Mouse (Mus musculus): ENCODE results near the gene Actr1b. TPM values are rescaled to one million over a fixed set of nuclear protein-coding genes. Genes with fewer than 3 reads are reported as not detected.
"Not testable (repeated sequence)": the region's sequence is repeated elsewhere in the genome, so short reads cannot be mapped to it uniquely, and the experiment has no call there.

The Actr1b gene
- polyA plus RNA-seq, 1 experiment from 2014 or later, result 108 TPM

DNA sequence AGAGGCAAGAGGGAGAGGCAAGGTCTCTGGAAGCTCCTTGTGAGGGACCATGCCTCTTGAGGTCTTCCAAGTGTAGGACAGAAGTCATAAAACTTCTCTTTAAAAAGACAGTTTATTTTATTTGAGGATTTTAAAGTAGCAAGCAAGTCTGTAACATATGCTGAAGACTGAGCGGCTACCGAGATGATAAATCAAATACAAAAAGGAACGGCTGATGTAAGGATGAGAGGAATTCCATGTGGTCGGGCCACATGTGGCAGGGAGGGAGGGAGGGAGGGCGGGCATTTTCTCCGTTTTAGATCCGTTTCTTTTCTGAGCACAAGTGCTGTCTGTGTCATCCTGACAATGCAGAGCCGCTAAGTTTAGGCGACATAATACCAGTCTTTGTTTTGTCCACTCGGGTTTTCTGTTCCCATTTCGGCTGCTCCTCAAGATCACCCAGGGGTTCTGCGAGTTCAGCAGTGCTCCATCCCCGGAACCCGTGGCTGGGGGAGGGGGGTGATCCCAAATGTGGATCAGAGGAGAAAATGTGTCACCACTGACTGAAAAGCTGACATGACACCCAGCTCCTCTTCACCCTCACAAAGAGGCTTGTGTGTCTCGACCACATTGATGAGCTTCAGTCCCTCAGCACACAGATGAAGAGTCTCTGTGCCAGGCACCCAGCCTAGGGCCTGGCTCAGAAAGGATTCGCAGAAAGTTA lies 41.4 kb downstream of the Actr1b start:
- no peak for ATAC-seq (ENCODE audit: insufficient number of reproducible peaks, low FRiP score, low TSS enrichment, low read depth)
- no peak for DNase-seq (ENCODE audit: low spot score)
- H3K27me3 ChIP-seq (ENCODE audit: control insufficient read depth, insufficient read depth, low read length), result no peaks in the 10 kb centered on the region
- H3K9ac ChIP-seq (ENCODE audit: low read length), result no peak overlapping the region
- no peak overlapping the region for H3K4me3 ChIP-seq (ENCODE audit: low read depth, low read length)
- H3K4me2 ChIP-seq (ENCODE audit: low read depth, severe bottlenecking), result no peak overlapping the region
- H3K27ac ChIP-seq (replicated peaks; ENCODE audit: low read depth, low read length), result no peak overlapping the region
- WGBS, result 66% methylated on average over 16 of the region's 16 CpGs
- H3K4me1 ChIP-seq (ENCODE audit: control insufficient read depth, insufficient read depth, low read length), result no peaks in the 10 kb centered on the region
- H3K36me3 ChIP-seq (ENCODE audit: control insufficient read depth, insufficient read depth, low read length), result no peaks in the 10 kb centered on the region
- no peaks in the 10 kb centered on the region for H3K9me3 ChIP-seq (ENCODE audit: control insufficient read depth, low read length)

GRCm38 (mm10) chr1:36671260-36671659 lies 43.0 kb downstream of the Actr1b start:
- H3K4me2 ChIP-seq (ENCODE audit: low read depth, severe bottlenecking), result no peak overlapping the region
- no peak overlapping the region for H3K9ac ChIP-seq (ENCODE audit: low read length)
- H3K27me3 ChIP-seq (ENCODE audit: control insufficient read depth, insufficient read depth, low read length), result no peaks in the 10 kb centered on the region
- no peak for DNase-seq (ENCODE audit: low spot score)
- H3K9me3 ChIP-seq (ENCODE audit: control insufficient read depth, low read length), result no peaks in the 10 kb centered on the region
- no peak for ATAC-seq (ENCODE audit: insufficient number of reproducible peaks, low FRiP score, low TSS enrichment, low read depth)
- WGBS, result 92% methylated on average over 10 of the region's 10 CpGs
- H3K36me3 ChIP-seq (ENCODE audit: control insufficient read depth, insufficient read depth, low read length), result no peaks in the 10 kb centered on the region
- H3K4me1 ChIP-seq (ENCODE audit: control insufficient read depth, insufficient read depth, low read length), result no peaks in the 10 kb centered on the region
- H3K27ac ChIP-seq (replicated peaks; ENCODE audit: low read depth, low read length), result no peak overlapping the region
- H3K4me3 ChIP-seq (ENCODE audit: low read depth, low read length), result no peak overlapping the region

DNA sequence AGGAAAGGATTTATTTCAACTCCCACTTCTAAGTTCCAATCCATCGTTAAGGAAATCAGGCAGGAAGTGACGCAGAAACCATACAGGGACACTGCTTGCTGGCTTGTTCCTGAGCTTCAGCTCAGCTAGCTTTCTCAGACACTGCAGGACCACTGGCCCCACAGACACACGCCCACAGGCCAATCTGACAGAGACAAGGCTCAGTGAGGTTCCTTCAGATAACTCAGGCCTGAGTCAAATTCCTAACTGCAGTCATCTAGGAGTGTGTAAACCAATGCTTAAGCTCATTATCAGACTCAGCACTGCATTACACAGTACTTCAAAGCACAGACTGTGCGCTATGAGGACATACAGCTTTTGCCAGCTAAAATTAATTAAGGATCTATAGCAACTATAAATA lies 44.0 kb downstream of the Actr1b start:
- Histone ChIP-seq H3K36me3 (ENCODE audit: control insufficient read depth, insufficient read depth, low read length) (no peaks in the 10 kb centered on the region), H3K27ac (replicated peaks; ENCODE audit: low read depth, low read length) (no peak overlapping the region), H3K4me2 (ENCODE audit: low read depth, severe bottlenecking) (no peak overlapping the region), H3K9ac (ENCODE audit: low read length) (no peak overlapping the region), H3K9me3 (ENCODE audit: control insufficient read depth, low read length) (no peaks in the 10 kb centered on the region), H3K27me3 (ENCODE audit: control insufficient read depth, insufficient read depth, low read length) (no peaks in the 10 kb centered on the region), H3K4me3 (ENCODE audit: low read depth, low read length) (no peak overlapping the region), H3K4me1 (ENCODE audit: control insufficient read depth, insufficient read depth, low read length) (no peaks in the 10 kb centered on the region)
- DNase-seq (ENCODE audit: low spot score), result no peak
- 70% methylated on average over 4 of the region's 4 CpGs for WGBS
- no peak for ATAC-seq (ENCODE audit: insufficient number of reproducible peaks, low FRiP score, low TSS enrichment, low read depth)

GRCm38 (mm10) chr1:36668007-36668406 lies 46.2 kb downstream of the Actr1b start:
- H3K27ac ChIP-seq (replicated peaks; ENCODE audit: low read depth, low read length); H3K9me3 ChIP-seq (ENCODE audit: control insufficient read depth, low read length): not testable (repeated sequence)
- WGBS, result 56% methylated on average over 4 of the region's 4 CpGs

DNA sequence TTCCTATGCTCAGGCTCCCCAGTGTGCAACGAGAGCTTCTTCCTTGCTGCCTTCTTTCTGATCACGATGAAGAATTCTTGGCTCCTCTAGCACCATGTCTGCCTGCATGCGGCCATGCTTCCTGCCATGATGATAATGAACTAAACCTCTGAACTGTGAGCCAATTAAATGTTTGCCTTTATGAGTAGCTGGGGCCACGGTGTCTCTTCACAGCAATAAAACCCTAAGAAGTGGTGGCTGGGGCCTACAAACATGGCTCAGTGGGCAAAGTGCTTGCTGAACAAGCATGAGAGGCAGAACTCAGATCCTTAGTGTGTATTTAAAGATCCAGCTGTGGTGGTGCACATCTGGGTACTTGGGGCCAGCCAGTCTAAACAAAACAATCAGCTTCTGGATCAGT lies 48.3 kb downstream of the Actr1b start:
- Histone ChIP-seq H3K4me1 (ENCODE audit: control insufficient read depth, insufficient read depth, low read length) (no peaks in the 10 kb centered on the region), H3K27me3 (ENCODE audit: control insufficient read depth, insufficient read depth, low read length) (no peaks in the 10 kb centered on the region), H3K36me3 (ENCODE audit: control insufficient read depth, insufficient read depth, low read length) (no peaks in the 10 kb centered on the region), H3K9ac (ENCODE audit: low read length) (no peak overlapping the region), H3K27ac (replicated peaks; ENCODE audit: low read depth, low read length) (no peak overlapping the region), H3K4me3 (ENCODE audit: low read depth, low read length) (no peak overlapping the region), H3K4me2 (ENCODE audit: low read depth, severe bottlenecking) (no peak overlapping the region), H3K9me3 (ENCODE audit: control insufficient read depth, low read length) (no peaks in the 10 kb centered on the region)
- DNase-seq (ENCODE audit: low spot score) (no peak), ATAC-seq (ENCODE audit: insufficient number of reproducible peaks, low FRiP score, low TSS enrichment, low read depth) (no peak)
- 57% methylated on average over 4 of the region's 4 CpGs for WGBS

More at GRCm38 (mm10) chr1:36668007-36668406, 46.2 kb downstream of the Actr1b start:
- DNase-seq (ENCODE audit: low spot score); H3K27me3 ChIP-seq (ENCODE audit: control insufficient read depth, insufficient read depth, low read length); H3K9ac ChIP-seq (ENCODE audit: low read length); H3K36me3 ChIP-seq (ENCODE audit: control insufficient read depth, insufficient read depth, low read length); H3K4me3 ChIP-seq (ENCODE audit: low read depth, low read length); H3K4me1 ChIP-seq (ENCODE audit: control insufficient read depth, insufficient read depth, low read length); ATAC-seq (ENCODE audit: insufficient number of reproducible peaks, low FRiP score, low TSS enrichment, low read depth); H3K4me2 ChIP-seq (ENCODE audit: low read depth, severe bottlenecking): not testable (repeated sequence)

- no peak for DNase-seq (ENCODE audit: low spot score)
- 76% methylated on average over 11 of the region's 11 CpGs for WGBS
- no peak overlapping the region for H3K27ac ChIP-seq (replicated peaks; ENCODE audit: low read depth, low read length)
- no peaks in the 10 kb centered on the region for H3K36me3 ChIP-seq (ENCODE audit: control insufficient read depth, insufficient read depth, low read length)
- H3K4me2 ChIP-seq (ENCODE audit: low read depth, severe bottlenecking), result no peak overlapping the region
- H3K9ac ChIP-seq (ENCODE audit: low read length), result no peak overlapping the region
- H3K4me3 ChIP-seq (ENCODE audit: low read depth, low read length), result no peak overlapping the region
- ATAC-seq (ENCODE audit: insufficient number of reproducible peaks, low FRiP score, low TSS enrichment, low read depth), result no peak
- H3K9me3 ChIP-seq (ENCODE audit: control insufficient read depth, low read length), result no peaks in the 10 kb centered on the region
- H3K4me1 ChIP-seq (ENCODE audit: control insufficient read depth, insufficient read depth, low read length), result no peaks in the 10 kb centered on the region
- no peaks in the 10 kb centered on the region for H3K27me3 ChIP-seq (ENCODE audit: control insufficient read depth, insufficient read depth, low read length)
Observed at GRCm38 (mm10) chr1:36665165-36665723, 49.0 kb downstream of the Actr1b start.

- Histone ChIP-seq H3K27ac (replicated peaks; ENCODE audit: low read depth, low read length) (no peak overlapping the region), H3K9ac (ENCODE audit: low read length) (no peak overlapping the region), H3K27me3 (ENCODE audit: control insufficient read depth, insufficient read depth, low read length) (no peaks in the 10 kb centered on the region), H3K4me3 (ENCODE audit: low read depth, low read length) (no peak overlapping the region), H3K36me3 (ENCODE audit: control insufficient read depth, insufficient read depth, low read length) (no peaks in the 10 kb centered on the region), H3K9me3 (ENCODE audit: control insufficient read depth, low read length) (no peaks in the 10 kb centered on the region), H3K4me1 (ENCODE audit: control insufficient read depth, insufficient read depth, low read length) (no peaks in the 10 kb centered on the region), H3K4me2 (ENCODE audit: low read depth, severe bottlenecking) (no peak overlapping the region)
- WGBS, result 72% methylated on average over 4 of the region's 4 CpGs
- DNase-seq (ENCODE audit: low spot score), result no peak
- ATAC-seq (ENCODE audit: insufficient number of reproducible peaks, low FRiP score, low TSS enrichment, low read depth), result no peak
Observed at GRCm38 (mm10) chr1:36664457-36664856, 49.8 kb downstream of the Actr1b start.

DNA sequence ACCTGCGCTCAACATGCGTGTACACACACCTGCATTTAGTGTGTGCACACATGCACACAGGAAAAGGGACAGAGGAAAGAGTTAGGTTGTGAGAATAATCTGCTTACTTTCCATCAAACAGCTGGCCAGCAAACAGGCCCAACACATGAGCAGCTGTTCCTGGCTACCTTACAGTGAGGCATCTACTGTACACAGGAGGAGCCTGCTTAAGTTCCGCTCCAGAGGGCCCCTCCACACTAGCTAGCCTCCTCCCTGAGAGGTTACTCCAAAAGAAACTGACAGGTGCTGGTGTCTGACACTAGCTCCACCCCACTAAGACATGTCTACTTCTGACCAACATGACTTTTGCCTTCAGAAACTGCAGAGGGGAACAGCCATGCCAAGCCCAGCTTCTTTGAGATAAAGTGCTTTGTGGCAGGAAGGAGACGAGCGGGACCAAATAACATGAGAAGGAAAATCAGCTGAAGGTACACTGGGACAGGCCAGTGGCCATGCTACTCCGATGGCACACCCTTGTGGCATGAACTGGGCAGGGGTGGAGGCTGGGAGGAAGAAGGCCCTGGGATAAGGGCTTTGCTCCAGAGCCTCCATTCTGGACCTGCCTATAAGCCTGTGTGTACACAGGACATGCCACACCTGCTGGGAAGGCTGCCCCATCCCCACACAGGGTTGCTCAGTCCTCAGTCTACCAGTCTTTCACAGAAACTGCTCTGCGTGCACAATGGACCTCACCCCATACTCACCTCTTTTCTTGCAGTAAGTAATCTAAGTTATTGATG lies 55.4 kb downstream of the Actr1b start:
- no peaks in the 10 kb centered on the region for H3K9me3 ChIP-seq (ENCODE audit: control insufficient read depth, low read length)
- DNase-seq (ENCODE audit: low spot score) (no peak), ATAC-seq (ENCODE audit: insufficient number of reproducible peaks, low FRiP score, low TSS enrichment, low read depth) (no peak)
- no peak overlapping the region for H3K4me2 ChIP-seq (ENCODE audit: low read depth, severe bottlenecking)
- H3K4me1 ChIP-seq (ENCODE audit: control insufficient read depth, insufficient read depth, low read length), result no peaks in the 10 kb centered on the region
- H3K4me3 ChIP-seq (ENCODE audit: low read depth, low read length), result no peak overlapping the region
- no peak overlapping the region for H3K9ac ChIP-seq (ENCODE audit: low read length)
- H3K36me3 ChIP-seq (ENCODE audit: control insufficient read depth, insufficient read depth, low read length), result no peaks in the 10 kb centered on the region
- H3K27ac ChIP-seq (replicated peaks; ENCODE audit: low read depth, low read length), result no peak overlapping the region
- 79% methylated on average over 7 of the region's 7 CpGs for WGBS
- H3K27me3 ChIP-seq (ENCODE audit: control insufficient read depth, insufficient read depth, low read length), result no peaks in the 10 kb centered on the region

All from limb, embryonic 11.5 days (tissue).